Mouse (Mus musculus) intestine, postnatal 0 days (tissue): ENCODE measurements at regions not wholly inside any gene's neighbourhood (a gene's known extent, or its start where the extent isn't known, plus 50 kb on each side); places are given as distances from the start of the nearest gene placed in this dataset.
A peak's percentile ranks its signal among the peaks of the same experiment; 100 is the strongest.

ENCODE experiments used
- ATAC-seq: fragments of 200-750 bp; cut with Nextera tagmentation; 2 replicates; pipeline ENCODE4 v1.8.0; 2017; ENCODE audit warnings: mild to moderate bottlenecking, moderate TSS enrichment, moderate library complexity
- H3K27ac ChIP-seq: fragments of 300-500 bp; sonication (generic); 2 replicates; pipeline ENCODE4 v1.5.1; 2014; ENCODE audit warnings: mild to moderate bottlenecking, low read depth, low read length, moderate library complexity
- H3K27me3 ChIP-seq: fragments of 300-500 bp; sonication (generic); replicated peaks from 2 replicates; pipeline ENCODE4 v1.6.1; 2014; ENCODE audit warnings: low read length, mixed read lengths; ENCODE audit not compliant: control insufficient read depth, insufficient read depth
- H3K36me3 ChIP-seq: fragments of 300-500 bp; sonication (generic); 2 replicates; pipeline ENCODE4 v1.6.1; 2014; ENCODE audit warnings: mild to moderate bottlenecking, moderate library complexity; ENCODE audit not compliant: control insufficient read depth, insufficient read depth
- H3K4me1 ChIP-seq: fragments of 300-500 bp; sonication (generic); replicated peaks from 2 replicates; pipeline ENCODE4 v1.6.1; 2014; ENCODE audit warnings: antibody characterized with exemption, low read length, mixed read lengths; ENCODE audit not compliant: control insufficient read depth, insufficient read depth
- H3K4me2 ChIP-seq: fragments of 300-500 bp; sonication (generic); replicated peaks from 2 replicates; pipeline ENCODE4 v1.6.1; 2014; ENCODE audit warnings: low read depth, mild to moderate bottlenecking, moderate library complexity
- H3K4me3 ChIP-seq: fragments of 300-500 bp; sonication (generic); 2 replicates; pipeline ENCODE4 v1.5.1; 2014; ENCODE audit warnings: low read depth, low read length
- H3K9ac ChIP-seq: fragments of 300-500 bp; sonication (generic); 2 replicates; pipeline ENCODE4 v1.6.1; 2014; ENCODE audit warnings: mild to moderate bottlenecking, low read depth, low read length
- H3K9me3 ChIP-seq: fragments of 300-500 bp; sonication (generic); 2 replicates; pipeline ENCODE4 v1.6.1; 2016; ENCODE audit warnings: mixed run types; ENCODE audit not compliant: control insufficient read depth
- CTCF ChIP-seq: sonication (generic); IDR thresholded peaks from 2 replicates; pipeline ENCODE4 v1.5.1; 2016; ENCODE audit warnings: low read depth, mild to moderate bottlenecking, control low read depth, antibody characterized with exemption, moderate library complexity
- WGBS: fragments of 180-500 bp; shearing (Covaris S2); extraction: QIAGEN DNeasy Blood & Tissue Kit; methylation state at CpG from one replicate; pipeline ENCODE4 v1.1.7; 2014; 5-methylcytosine and 5-hydroxymethylcytosine counted together

DNA sequence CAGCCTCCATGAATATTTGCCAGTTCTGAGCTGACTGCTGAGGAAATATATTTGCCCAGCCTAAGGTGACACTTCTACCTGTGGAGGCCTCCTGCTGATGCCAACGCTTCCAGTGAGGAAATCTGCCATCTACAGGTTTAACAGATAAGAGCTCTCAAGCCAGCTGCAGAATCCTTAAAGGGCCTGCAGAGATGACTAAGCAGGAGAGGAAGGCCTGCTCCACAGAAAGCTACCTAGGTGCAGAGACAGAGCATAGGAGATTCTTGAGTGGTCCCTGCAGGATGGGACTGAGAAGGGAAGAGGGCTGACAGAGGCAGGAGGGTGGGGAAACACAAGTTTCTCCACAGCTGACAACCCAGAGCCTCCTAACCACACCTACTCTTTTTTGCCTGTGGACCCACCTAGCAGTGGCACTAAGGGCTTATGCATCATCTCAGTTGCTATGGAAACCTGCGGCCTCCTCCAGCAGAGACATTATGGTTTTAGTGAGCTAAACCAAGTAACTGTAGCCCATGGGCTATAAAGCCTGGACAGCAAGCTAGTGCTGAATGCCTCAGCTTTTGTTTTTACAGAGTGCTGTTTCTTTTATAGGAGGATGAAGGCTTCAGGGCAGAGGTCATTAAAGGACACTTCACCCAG lies 82.6 kb upstream of the Dscam start:
- 40% methylated on average over 2 of the region's 2 CpGs for WGBS
- peak; percentile 48 for TF ChIP-seq CTCF

DNA sequence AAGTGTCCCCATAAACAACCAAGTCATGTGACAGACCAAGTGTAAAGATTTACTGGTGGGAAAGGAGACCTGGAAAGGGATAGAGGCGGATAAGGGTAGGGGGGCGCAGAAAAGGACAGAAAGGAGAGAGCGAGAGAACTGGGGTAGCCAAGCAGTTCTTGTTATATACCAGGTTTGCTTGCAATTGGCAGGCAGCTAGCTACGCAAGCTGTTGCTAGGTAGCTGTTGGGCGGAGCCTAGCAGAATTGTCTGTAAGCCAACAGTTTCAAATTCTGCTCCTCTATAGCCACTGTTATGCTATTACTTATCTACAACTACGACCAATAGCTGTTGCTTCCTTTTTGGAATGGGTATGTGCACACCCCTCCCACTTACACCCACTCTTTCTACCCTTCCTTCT lies 88.3 kb upstream of the Dscam start:
- WGBS: 83% methylated on average over 6 of the region's 6 CpGs
- TF ChIP-seq CTCF: no peak
- no peak for ATAC-seq
- H3K9me3 ChIP-seq: no peaks in the 10 kb centered on the region
- no peak overlapping the region for H3K4me3 ChIP-seq
- no peak overlapping the region for H3K27ac ChIP-seq
- no peaks in the 10 kb centered on the region for H3K27me3 ChIP-seq
- no peak overlapping the region for H3K4me2 ChIP-seq
- H3K4me1 ChIP-seq: no peaks in the 10 kb centered on the region
- no peaks in the 10 kb centered on the region for H3K36me3 ChIP-seq
- no peak overlapping the region for H3K9ac ChIP-seq

More for the DNA sequence above, 82.6 kb upstream of the Dscam start:
- no peaks in the 10 kb centered on the region for H3K9me3 ChIP-seq
- H3K4me1 ChIP-seq: no peaks in the 10 kb centered on the region
- peak; percentile 46; the same call in 1 of the 2 replicates for ATAC-seq
- no peak overlapping the region for H3K4me3 ChIP-seq
- no peaks in the 10 kb centered on the region for H3K27me3 ChIP-seq
- no peak overlapping the region for H3K4me2 ChIP-seq
- no peak overlapping the region for H3K27ac ChIP-seq
- no peak overlapping the region for H3K9ac ChIP-seq
- no peaks in the 10 kb centered on the region for H3K36me3 ChIP-seq

DNA sequence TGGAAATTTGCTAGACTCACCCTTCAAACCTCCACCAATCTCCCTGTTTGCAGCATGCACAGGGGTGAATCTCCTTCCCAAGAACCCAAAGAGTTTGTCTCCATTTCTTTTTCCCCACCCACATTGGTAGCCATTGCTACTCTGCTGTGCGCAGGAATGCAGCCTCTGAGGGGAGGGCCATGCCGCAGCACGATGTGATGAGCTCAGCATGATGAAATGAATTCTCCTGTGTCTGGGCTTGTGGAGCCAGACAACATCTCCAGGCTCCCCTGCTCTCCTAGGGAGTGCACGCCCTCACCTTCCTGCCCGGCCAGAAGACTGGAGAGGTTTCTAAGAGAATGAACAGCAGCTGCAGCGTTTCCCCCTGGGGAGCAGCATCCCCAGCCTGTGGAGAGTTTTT lies 92.9 kb upstream of the Dscam start:
- Histone ChIP-seq H3K4me1 (no peaks in the 10 kb centered on the region), H3K36me3 (no peaks in the 10 kb centered on the region), H3K27ac (no peak overlapping the region), H3K4me3 (no peak overlapping the region), H3K9ac (no peak overlapping the region), H3K9me3 (no peaks in the 10 kb centered on the region), H3K27me3 (no peaks in the 10 kb centered on the region), H3K4me2 (no peak overlapping the region)
- TF ChIP-seq CTCF: no peak
- ATAC-seq: no peak
- 22% methylated on average over 6 of the region's 6 CpGs for WGBS

GRCm38 (mm10) chr16:97270417-97271133 lies 86.0 kb upstream of the Bace2 start:
- WGBS: 86% methylated on average over 7 of the region's 7 CpGs
- H3K4me3 ChIP-seq: no peak overlapping the region
- H3K9me3 ChIP-seq: no peaks in the 10 kb centered on the region
- no peak overlapping the region for H3K9ac ChIP-seq
- H3K27me3 ChIP-seq: no peaks in the 10 kb centered on the region
- H3K27ac ChIP-seq: no peak overlapping the region
- TF ChIP-seq CTCF: no peak
- no peak overlapping the region for H3K4me2 ChIP-seq
- no peak for ATAC-seq
- H3K4me1 ChIP-seq: no peaks in the 10 kb centered on the region
- H3K36me3 ChIP-seq: no peaks in the 10 kb centered on the region

GRCm38 (mm10) chr16:97271264-97271663 lies 85.3 kb upstream of the Bace2 start:
- Histone ChIP-seq H3K4me2 (no peak overlapping the region), H3K9me3 (no peaks in the 10 kb centered on the region), H3K36me3 (no peaks in the 10 kb centered on the region), H3K27me3 (no peaks in the 10 kb centered on the region), H3K9ac (no peak overlapping the region), H3K27ac (no peak overlapping the region), H3K4me3 (no peak overlapping the region), H3K4me1 (no peaks in the 10 kb centered on the region)
- no peak for ATAC-seq
- WGBS: 86% methylated on average over 8 of the region's 8 CpGs
- no peak for TF ChIP-seq CTCF

GRCm38 (mm10) chr16:97272035-97272631 lies 84.4 kb upstream of the Bace2 start:
- H3K4me3 ChIP-seq: 0 out of 2 replicates have a peak overlapping the region, but pooled peaks have one; percentile 13
- WGBS: 6% methylated on average over 12 of the region's 12 CpGs
- H3K9me3 ChIP-seq: no peaks in the 10 kb centered on the region
- peak overlapping the region; percentile 60 for H3K4me2 ChIP-seq
- no peak overlapping the region for H3K27ac ChIP-seq
- no peaks in the 10 kb centered on the region for H3K36me3 ChIP-seq
- H3K27me3 ChIP-seq: no peaks in the 10 kb centered on the region
- TF ChIP-seq CTCF: peak; percentile 92
- peak; percentile 66 for ATAC-seq
- no peaks in the 10 kb centered on the region for H3K4me1 ChIP-seq
- H3K9ac ChIP-seq: no peak overlapping the region
